Mouse (Mus musculus) erythroid progenitor cell, adult 5-6 weeks (primary cell): ENCODE measurements around the gene Hibch. TPM values are rescaled to one million over a fixed set of nuclear protein-coding genes. Genes with fewer than 3 reads are reported as not detected.
"Not testable (repeated sequence)": the region's sequence is repeated elsewhere in the genome, so short reads cannot be mapped to it uniquely, and the experiment has no call there.

Experiments
- ATAC-seq: replicated peaks from 2 replicates; pipeline ENCODE4 v1.8.0; 2016; ENCODE audit warnings: moderate number of reproducible peaks, mild to moderate bottlenecking, moderate TSS enrichment, inconsistent platforms; ENCODE audit not compliant: poor library complexity, low FRiP score, severe bottlenecking
- total RNA-seq, 2 experiments: library from RNA; stranded (forward) in 1 of 2; stranded (reverse) in 1 of 2; fragments of 150-400 nt in 1 of 2; fragments of 186-747, 209-891 nt in 1 of 2; gene quantifications; 2 replicates each; pipeline versions ENCODE4 v1.2.3 to v1.2.4; 2015 to 2017; ENCODE audit warnings: low replicate concordance in 2 of 2

Hibch gene
- total RNA-seq, 2 experiments from 2014 or later: 13.0 to 20.8 TPM

- ATAC-seq: no peak
These were observed 19.5 kb downstream of the Hibch start for GRCm38 (mm10) chr1:52864220-52864619.

GRCm38 (mm10) chr1:52866007-52866406, 21.3 kb downstream of the Hibch start:
- no peak for ATAC-seq

GRCm38 (mm10) chr1:52867876-52868275, 23.1 kb downstream of the Hibch start:
- no peak for ATAC-seq

- ATAC-seq: no peak
These were observed 39.5 kb downstream of the Hibch start for GRCm38 (mm10) chr1:52884208-52884607.

- ATAC-seq: no peak
These were observed 65.1 kb downstream of the Hibch start for GRCm38 (mm10) chr1:52909783-52910182.

GRCm38 (mm10) chr1:52916655-52917054, 71.9 kb downstream of the Hibch start:
- ATAC-seq: peak; percentile 63

GRCm38 (mm10) chr1:52918897-52919296, 74.2 kb downstream of the Hibch start:
- ATAC-seq: not testable (repeated sequence)

- not testable (repeated sequence) for ATAC-seq
These were observed 79.8 kb downstream of the Hibch start for GRCm38 (mm10) chr1:52924482-52924881.

- ATAC-seq: no peak
These were observed 89.8 kb downstream of the Hibch start for GRCm38 (mm10) chr1:52934494-52934893.

- ATAC-seq: no peak
These were observed 94.3 kb downstream of the Hibch start for GRCm38 (mm10) chr1:52939021-52939420.

GRCm38 (mm10) chr1:52947895-52948294, 103.2 kb downstream of the Hibch start:
- ATAC-seq: no peak

- ATAC-seq: no peak
These were observed 106.6 kb downstream of the Hibch start for GRCm38 (mm10) chr1:52951146-52951868.

- ATAC-seq: no peak
These were observed 107.4 kb downstream of the Hibch start for GRCm38 (mm10) chr1:52952143-52952542.

GRCm38 (mm10) chr1:52952551-52953397, 108.0 kb downstream of the Hibch start:
- ATAC-seq: no peak

GRCm38 (mm10) chr1:52953548-52953947, 108.8 kb downstream of the Hibch start:
- ATAC-seq: no peak

- ATAC-seq: no peak
These were observed 109.7 kb downstream of the Hibch start for GRCm38 (mm10) chr1:52954456-52954855.

- no peak for ATAC-seq
These were observed 110.4 kb downstream of the Hibch start for GRCm38 (mm10) chr1:52955102-52955501.

- ATAC-seq: no peak
These were observed 112.0 kb downstream of the Hibch start for GRCm38 (mm10) chr1:52956746-52957145.

- ATAC-seq: no peak
These were observed 115.5 kb downstream of the Hibch start for GRCm38 (mm10) chr1:52960191-52960590.

- no peak for ATAC-seq
These were observed 118.4 kb downstream of the Hibch start for GRCm38 (mm10) chr1:52963097-52963496.

- ATAC-seq: no peak
These were observed 119.9 kb downstream of the Hibch start for GRCm38 (mm10) chr1:52964581-52964980.
